Mouse (Mus musculus) liver, embryonic 14.5 days (tissue): ENCODE measurements at regions not wholly inside any gene's neighbourhood (a gene's known extent, or its start where the extent isn't known, plus 50 kb on each side); places are given as distances from the start of the nearest gene placed in this dataset.

Experiments used
- CTCF ChIP-seq: IDR thresholded peaks from 2 replicates; pipeline ENCODE4 v1.5.1; 2016; ENCODE audit warnings: antibody characterized with exemption, low read depth, control low read depth
- EP300 ChIP-seq: IDR thresholded peaks from 2 replicates; pipeline ENCODE4 v1.6.1; 2016; ENCODE audit warnings: antibody characterized with exemption, low read depth

DNA sequence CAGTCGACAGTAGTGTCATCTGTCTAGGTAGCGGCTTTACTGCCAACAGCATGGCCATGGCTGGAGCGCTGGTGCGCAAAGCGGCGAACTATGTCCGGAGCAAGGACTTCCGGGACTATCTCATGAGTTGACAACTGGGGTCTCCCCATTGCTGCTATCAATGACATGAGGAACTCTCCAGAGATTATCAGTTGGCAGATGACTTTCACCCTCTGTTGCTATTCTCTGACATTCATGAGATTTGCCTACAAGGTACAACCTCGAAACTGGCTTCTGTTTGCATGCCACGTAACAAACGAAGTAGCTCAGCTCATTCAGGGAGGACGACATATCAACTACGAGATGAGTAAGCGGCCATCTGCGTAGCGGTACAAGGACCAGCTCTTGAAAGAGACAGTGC, 374.6 kb upstream of the Gm6657 start:
- TF ChIP-seq EP300 (no peak), CTCF (no peak)
